In the genomic region with DNA sequence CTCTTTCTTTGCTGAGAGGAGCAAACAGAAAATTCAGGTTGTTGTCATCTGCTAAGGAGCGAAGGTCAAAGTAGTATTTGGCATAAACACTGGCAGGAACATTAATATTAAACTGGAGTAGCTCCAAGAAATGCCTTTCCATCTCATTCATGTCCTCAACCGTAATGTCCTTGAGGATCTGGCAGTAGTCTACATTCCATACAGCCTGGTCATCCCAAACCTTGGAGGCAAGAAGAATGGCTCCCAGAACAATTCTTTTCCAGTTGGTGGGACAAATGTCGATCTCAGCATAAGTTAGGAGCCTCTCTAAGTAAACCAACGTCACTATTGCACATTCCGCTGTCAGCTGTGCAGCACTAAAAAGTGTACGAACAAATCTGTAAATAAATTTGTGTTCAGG, we compare ENCODE assay signal across 15 mouse cellular contexts. TPM values are rescaled to one million over a fixed set of nuclear protein-coding genes. Genes with fewer than 3 reads are reported as not detected.
"Had no signal": no experiment of that assay in that cellular context is flagged by ENCODE, and none has a peak within 500 bp of the region (broad histone marks: within the 10 kb centered on the region; RNA-seq: fewer than 3 reads in every experiment).

No protein-coding gene starts in this region.

RNA-seq across cellular contexts. Expression of a gene that starts 6.5 kb away (rescaled TPM):
- polyA plus RNA-seq: myocyte had no signal

RNA-seq across cellular contexts. Expression of a gene that starts 48.7 kb away (rescaled TPM):
- polyA plus RNA-seq: liver, postnatal 0 days; lung, adult 2 months; lung, embryonic 15.5 days; midbrain, embryonic 10.5 days; midbrain, embryonic 12.5 days; midbrain, embryonic 14.5 days; midbrain, embryonic 16.5 days; myocyte; neural tube, embryonic 11.5 days; neural tube, embryonic 13.5 days; neural tube, embryonic 15.5 days; small intestine, adult 2 months; stomach, embryonic 14.5 days; stomach, embryonic 16.5 days; thymus, postnatal 0 days had no signal

RNA-seq across cellular contexts. Expression of a gene that starts 59.5 kb away (rescaled TPM):
- polyA plus RNA-seq: liver, postnatal 0 days; lung, adult 2 months; lung, embryonic 15.5 days; midbrain, embryonic 10.5 days; midbrain, embryonic 12.5 days; midbrain, embryonic 14.5 days; midbrain, embryonic 16.5 days; myocyte; neural tube, embryonic 11.5 days; neural tube, embryonic 13.5 days; neural tube, embryonic 15.5 days; small intestine, adult 2 months; stomach, embryonic 14.5 days; stomach, embryonic 16.5 days; thymus, postnatal 0 days had no signal
